Mouse (Mus musculus) heart, embryonic 11.5 days (tissue): ENCODE results near the gene Zmynd10. TPM values are rescaled to one million over a fixed set of nuclear protein-coding genes. Genes with fewer than 3 reads are reported as not detected.

ENCODE experiments used
- ATAC-seq: fragments of 200-750 bp; cut with Nextera tagmentation; replicated peaks from 2 replicates; pipeline ENCODE4 v1.8.0; 2017; ENCODE audit warnings: moderate library complexity; ENCODE audit not compliant: insufficient number of reproducible peaks, low FRiP score, low TSS enrichment
- H3K27ac ChIP-seq: fragments of 300-500 bp; sonication (generic); 2 replicates; pipeline ENCODE4 v1.5.1; 2014; ENCODE audit warnings: mild to moderate bottlenecking, low read depth, low read length
- H3K27me3 ChIP-seq: fragments of 300-500 bp; sonication (generic); 2 replicates; pipeline ENCODE4 v1.6.1; 2014; ENCODE audit warnings: mild to moderate bottlenecking, low read length, mixed read lengths; ENCODE audit not compliant: control insufficient read depth, insufficient read depth
- H3K36me3 ChIP-seq: fragments of 300-500 bp; sonication (generic); 2 replicates; pipeline ENCODE4 v1.6.1; 2014; ENCODE audit warnings: mild to moderate bottlenecking, low read length, moderate library complexity, mixed read lengths; ENCODE audit not compliant: control insufficient read depth, insufficient read depth
- H3K4me1 ChIP-seq: fragments of 300-500 bp; sonication (generic); 2 replicates; pipeline ENCODE4 v1.6.1; 2014; ENCODE audit warnings: low read length; ENCODE audit not compliant: control insufficient read depth, insufficient read depth
- H3K4me2 ChIP-seq: fragments of 300-500 bp; sonication (generic); 2 replicates; pipeline ENCODE4 v1.6.1; 2014; ENCODE audit warnings: mild to moderate bottlenecking, moderate library complexity
- H3K4me3 ChIP-seq: fragments of 300-500 bp; sonication (generic); 2 replicates; pipeline ENCODE4 v1.5.1; 2014; ENCODE audit warnings: low read depth, low read length
- H3K9ac ChIP-seq: fragments of 300-500 bp; sonication (generic); 2 replicates; pipeline ENCODE4 v1.6.1; 2014; ENCODE audit warnings: mild to moderate bottlenecking, low read depth, low read length, moderate library complexity
- H3K9me3 ChIP-seq: fragments of 300-500 bp; sonication (generic); replicated peaks from 2 replicates; pipeline ENCODE4 v1.6.1; 2016; ENCODE audit warnings: low read length; ENCODE audit not compliant: control insufficient read depth
- WGBS: fragments of 180-500 bp; shearing (Covaris S2); extraction: QIAGEN DNeasy Blood & Tissue Kit; methylation state at CpG from one replicate; pipeline ENCODE4 v1.1.7; 2014; ENCODE audit not compliant: insufficient replicate concordance; 5-methylcytosine and 5-hydroxymethylcytosine counted together
- polyA plus RNA-seq: library from polyadenylated mRNA; unstranded; fragments of >200 nt; fragmentation: Nextera tagmentation; extraction: Ambion mirVana; gene quantifications from 2 replicates; pipeline ENCODE4 v1.2.1, GENCODE M21; 2014

Gene Zmynd10
- polyA plus RNA-seq, 1 experiment from 2014 or later = not detected

- Histone ChIP-seq H3K4me1 (peaks cover 25% of the 10 kb centered on the region), H3K36me3 (0 out of 2 replicates have a peak, but pooled peaks cover 8% of the 10 kb centered on the region), H3K27ac (peak overlapping the region; percentile 64), H3K4me2 (peak overlapping the region; percentile 93), H3K9me3 (no peaks in the 10 kb centered on the region), H3K27me3 (peaks cover 4% of the 10 kb centered on the region; the same call in 1 of the 2 replicates), H3K4me3 (peak overlapping the region; percentile 92), H3K9ac (peak overlapping the region; percentile 94)
- under 1% methylated on average over 40 of the region's 40 CpGs for WGBS
- 0 out of 2 replicates have a peak, but pooled peaks have one; percentile 14 for ATAC-seq
Measured at GRCm38 (mm10) chr9:107534408-107535202, 12.5 kb upstream of the Zmynd10 start.

DNA sequence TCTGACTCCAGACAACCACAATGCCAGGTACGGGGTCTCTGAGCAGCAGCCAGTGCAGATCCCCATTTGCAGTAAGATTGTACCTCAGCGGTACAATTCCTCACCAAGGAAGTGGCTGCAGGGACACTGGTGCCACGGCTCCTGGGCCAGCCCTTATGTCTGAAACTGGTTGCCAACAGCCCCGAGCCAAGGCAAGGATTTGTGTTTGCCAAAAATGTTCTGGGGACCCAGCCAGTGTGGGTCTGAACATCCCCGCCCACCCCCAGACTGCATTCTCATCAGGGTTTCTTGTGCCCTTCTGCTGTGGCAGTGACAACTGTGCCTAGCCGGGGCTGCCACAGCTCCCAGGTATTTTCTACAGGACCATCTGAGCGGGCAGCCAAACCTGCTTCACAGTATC, 8.9 kb upstream of the Zmynd10 start:
- 0 out of 2 replicates have a peak, but pooled peaks cover 9% of the 10 kb centered on the region for H3K36me3 ChIP-seq
- no peak overlapping the region for H3K9ac ChIP-seq
- ATAC-seq = no peak
- no peaks in the 10 kb centered on the region for H3K27me3 ChIP-seq
- H3K27ac ChIP-seq = no peak overlapping the region
- H3K9me3 ChIP-seq = no peaks in the 10 kb centered on the region
- no peak overlapping the region for H3K4me3 ChIP-seq
- no peak overlapping the region for H3K4me2 ChIP-seq
- peaks cover 40% of the 10 kb centered on the region for H3K4me1 ChIP-seq
- 95% methylated on average over 7 of the region's 7 CpGs for WGBS

DNA sequence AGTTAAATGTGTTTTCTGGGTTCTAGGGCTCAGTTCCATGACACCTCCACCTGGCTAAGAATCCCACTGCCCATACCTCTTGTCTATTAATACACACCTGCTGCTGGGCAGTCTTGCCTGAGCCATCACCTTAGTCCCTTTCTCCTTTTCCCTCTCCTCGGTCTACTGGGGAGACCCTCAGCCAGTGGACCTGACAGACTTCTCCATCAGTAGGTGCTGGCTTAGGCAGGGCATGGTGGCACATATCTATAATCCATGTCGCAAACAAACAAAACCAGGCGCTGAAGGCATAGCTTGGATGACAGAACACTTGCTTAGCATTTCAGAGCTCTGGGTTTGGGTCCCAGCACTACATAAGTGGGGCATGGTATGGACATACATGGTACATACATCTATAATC, 8.4 kb upstream of the Zmynd10 start:
- Histone ChIP-seq H3K9ac (no peak overlapping the region), H3K27ac (no peak overlapping the region), H3K27me3 (no peaks in the 10 kb centered on the region), H3K9me3 (no peaks in the 10 kb centered on the region), H3K4me2 (no peak overlapping the region), H3K4me3 (no peak overlapping the region), H3K36me3 (0 out of 2 replicates have a peak, but pooled peaks cover 9% of the 10 kb centered on the region), H3K4me1 (peaks cover 40% of the 10 kb centered on the region)
- 94% methylated on average over 3 of the region's 3 CpGs for WGBS
- no peak for ATAC-seq

- no peaks in the 10 kb centered on the region for H3K27me3 ChIP-seq
- no peaks in the 10 kb centered on the region for H3K9me3 ChIP-seq
- H3K27ac ChIP-seq = no peak overlapping the region
- no peak overlapping the region for H3K4me2 ChIP-seq
- WGBS = 91% methylated on average over 8 of the region's 8 CpGs
- 0 out of 2 replicates have a peak, but pooled peaks cover 9% of the 10 kb centered on the region for H3K36me3 ChIP-seq
- no peak overlapping the region for H3K9ac ChIP-seq
- H3K4me1 ChIP-seq = peaks cover 40% of the 10 kb centered on the region
- ATAC-seq = no peak
- H3K4me3 ChIP-seq = no peak overlapping the region
Measured at GRCm38 (mm10) chr9:107539940-107540339, 7.2 kb upstream of the Zmynd10 start.

DNA sequence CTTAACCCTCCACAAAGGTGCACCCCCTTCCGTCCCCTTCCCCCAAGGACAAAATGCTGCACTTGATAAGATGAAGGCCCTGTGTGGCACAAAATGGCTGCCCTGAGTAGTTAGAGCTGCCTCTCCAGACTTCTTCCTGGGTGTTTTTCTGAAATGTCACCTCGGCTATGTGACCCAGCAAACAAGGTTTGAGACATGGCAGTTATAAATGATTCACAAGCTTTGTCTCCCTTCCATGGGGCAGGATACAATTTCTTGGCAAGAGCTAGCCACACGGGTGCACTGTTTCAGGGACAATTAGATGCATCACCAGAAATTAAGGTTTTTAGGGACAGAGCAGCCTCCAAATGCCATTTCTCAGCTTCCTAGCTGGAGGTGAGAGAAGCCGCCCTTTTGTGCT, 6.7 kb upstream of the Zmynd10 start:
- Histone ChIP-seq H3K4me1 (peaks cover 36% of the 10 kb centered on the region), H3K36me3 (0 out of 2 replicates have a peak, but pooled peaks cover 9% of the 10 kb centered on the region), H3K4me3 (no peak overlapping the region), H3K9me3 (no peaks in the 10 kb centered on the region), H3K9ac (no peak overlapping the region), H3K27ac (no peak overlapping the region), H3K27me3 (no peaks in the 10 kb centered on the region), H3K4me2 (no peak overlapping the region)
- WGBS = 74% methylated on average over 4 of the region's 4 CpGs
- ATAC-seq = no peak

- Histone ChIP-seq H3K4me2 (peak overlapping the region; percentile 73), H3K4me1 (peaks cover 30% of the 10 kb centered on the region), H3K4me3 (peak overlapping the region; percentile 60), H3K27me3 (no peaks in the 10 kb centered on the region), H3K27ac (no peak overlapping the region), H3K9ac (peak overlapping the region; percentile 11; the same call in 1 of the 2 replicates), H3K36me3 (0 out of 2 replicates have a peak, but pooled peaks cover 9% of the 10 kb centered on the region), H3K9me3 (no peaks in the 10 kb centered on the region)
- WGBS = 36% methylated on average over 10 of the region's 10 CpGs
- no peak for ATAC-seq
Measured at GRCm38 (mm10) chr9:107541005-107541404, 6.1 kb upstream of the Zmynd10 start.

DNA sequence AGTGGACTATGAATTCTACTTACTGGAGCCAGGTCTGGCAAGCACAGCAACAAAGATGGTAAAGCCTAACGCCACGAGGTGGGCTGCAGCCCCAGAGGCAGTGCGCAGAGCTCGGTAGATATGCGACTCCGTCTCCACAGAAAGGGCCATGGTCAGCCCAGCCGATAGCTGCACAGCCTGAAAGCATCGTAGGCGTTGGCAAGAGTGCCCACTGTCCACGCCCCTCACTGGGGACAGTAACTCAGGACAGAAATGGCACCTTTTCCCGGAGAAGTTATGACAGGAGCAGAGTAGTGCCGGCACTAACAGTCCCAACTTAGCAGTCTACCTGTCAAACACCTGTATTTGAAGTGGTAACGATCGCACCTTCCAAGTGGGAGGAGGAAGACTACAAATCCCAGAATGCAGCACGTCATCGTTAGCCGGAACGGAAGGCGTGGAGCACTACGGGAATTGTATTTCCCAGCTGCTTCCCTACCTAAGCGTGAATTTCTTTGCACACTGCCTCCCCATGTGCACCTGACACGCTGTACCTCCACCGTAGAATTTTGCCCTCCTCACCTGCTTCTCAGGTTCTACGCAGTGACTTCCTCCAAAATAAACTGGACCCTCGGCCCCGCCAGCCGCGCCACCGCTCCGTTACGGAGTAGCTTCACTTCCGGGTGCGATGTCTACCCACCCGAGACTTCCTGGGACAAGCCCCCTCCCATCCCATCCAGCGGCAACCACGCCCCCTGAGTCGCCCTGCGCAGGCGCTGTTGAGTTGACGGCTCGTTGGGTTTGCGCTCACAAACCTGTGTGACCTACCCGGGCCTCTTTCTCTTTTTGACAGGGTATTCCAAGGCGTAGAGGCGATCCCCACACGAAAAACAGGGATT, 5.4 kb upstream of the Zmynd10 start, which contains the start of the genes Cyb561d2 and Nprl2:
Cyb561d2 (minus strand) TSS at position 720 of the 878 bp plus-strand sequence.
Nprl2 (plus strand) TSS at position 753 of the 878 bp plus-strand sequence.
- no peak within 1 kb of the TSS for H3K27ac ChIP-seq

GRCm38 (mm10) chr9:107542352-107542686, 4.8 kb upstream of the Zmynd10 start:
- no peak overlapping the region for H3K27ac ChIP-seq
- H3K9ac ChIP-seq = peak overlapping the region; percentile 67
- peak overlapping the region; percentile 73 for H3K4me2 ChIP-seq
- no peaks in the 10 kb centered on the region for H3K9me3 ChIP-seq
- no peak; the same call in 1 of the 2 replicates for ATAC-seq
- 0 out of 2 replicates have a peak, but pooled peaks cover 9% of the 10 kb centered on the region for H3K36me3 ChIP-seq
- H3K27me3 ChIP-seq = no peaks in the 10 kb centered on the region
- peaks cover 22% of the 10 kb centered on the region for H3K4me1 ChIP-seq
- 1% methylated on average over 11 of the region's 11 CpGs for WGBS
- peak overlapping the region; percentile 60 for H3K4me3 ChIP-seq

More for the DNA sequence above, 5.4 kb upstream of the Zmynd10 start, which contains the start of the genes Cyb561d2 and Nprl2:
- Histone ChIP-seq H3K4me1 (peaks cover 23% of the 10 kb centered on the region), H3K4me3 (peak within 1 kb of the TSS; percentile 60), H3K4me2 (peak within 1 kb of the TSS; percentile 73), H3K9me3 (no peaks in the 10 kb centered on the region), H3K36me3 (0 out of 2 replicates have a peak, but pooled peaks cover 9% of the 10 kb centered on the region), H3K9ac (peak within 1 kb of the TSS; percentile 67), H3K27me3 (no peaks in the 10 kb centered on the region)
- WGBS = under 1% methylated on average over 46 of the region's 46 CpGs
- peak; percentile 81 for ATAC-seq
